Mouse (Mus musculus) liver, embryonic 11.5 days (tissue): ENCODE results near the gene Mrm2. TPM values are rescaled to one million over a fixed set of nuclear protein-coding genes. Genes with fewer than 3 reads are reported as not detected.

ENCODE experiments used
- ATAC-seq: fragments of 200-750 bp; cut with Nextera tagmentation; replicated peaks from 2 replicates; pipeline ENCODE4 v1.8.0; 2017; ENCODE audit warnings: moderate number of reproducible peaks, mild to moderate bottlenecking, moderate TSS enrichment, moderate library complexity; ENCODE audit not compliant: low FRiP score
- DNase-seq: peaks from one replicate; pipeline ENCODE4 v3.0.0-alpha.2; 2017; ENCODE audit warnings: low spot score
- H3K27ac ChIP-seq: fragments of 300-500 bp; sonication (generic); 2 replicates; pipeline ENCODE4 v1.5.1; 2014; ENCODE audit warnings: mild to moderate bottlenecking, low read depth, low read length, control low read depth
- H3K27me3 ChIP-seq: fragments of 300-500 bp; sonication (generic); replicated peaks from 2 replicates; pipeline ENCODE4 v1.6.1; 2014; ENCODE audit warnings: low read length, mixed read lengths; ENCODE audit not compliant: control insufficient read depth, insufficient read depth
- H3K36me3 ChIP-seq: fragments of 300-500 bp; sonication (generic); 2 replicates; pipeline ENCODE4 v1.6.1; 2014; ENCODE audit warnings: mild to moderate bottlenecking, low read length, moderate library complexity, mixed read lengths; ENCODE audit not compliant: control insufficient read depth, insufficient read depth
- H3K4me1 ChIP-seq: fragments of 300-500 bp; sonication (generic); replicated peaks from 2 replicates; pipeline ENCODE4 v1.6.1; 2014; ENCODE audit warnings: low read length, mixed read lengths; ENCODE audit not compliant: control insufficient read depth, insufficient read depth
- H3K4me2 ChIP-seq: fragments of 300-500 bp; sonication (generic); 2 replicates; pipeline ENCODE4 v1.6.1; 2014; ENCODE audit warnings: mild to moderate bottlenecking, control low read depth, moderate library complexity
- H3K4me3 ChIP-seq: fragments of 300-500 bp; sonication (generic); 2 replicates; pipeline ENCODE4 v1.5.1; 2014; ENCODE audit warnings: low read depth, low read length, control low read depth
- H3K9ac ChIP-seq: fragments of 300-500 bp; sonication (generic); 2 replicates; pipeline ENCODE4 v1.6.1; 2014; ENCODE audit warnings: low read depth, low read length, control low read depth
- H3K9me3 ChIP-seq: fragments of 300-500 bp; sonication (generic); 2 replicates; pipeline ENCODE4 v1.6.1; 2016; ENCODE audit warnings: low read length, inconsistent platforms, mixed read lengths; ENCODE audit not compliant: control insufficient read depth
- WGBS: fragments of 180-500 bp; shearing (Covaris S2); extraction: QIAGEN DNeasy Blood & Tissue Kit; methylation state at CpG from one replicate; pipeline ENCODE4 v1.1.7; 2014; 5-methylcytosine and 5-hydroxymethylcytosine counted together
- polyA plus RNA-seq: library from polyadenylated mRNA; unstranded; fragments of >200 nt; fragmentation: Nextera tagmentation; extraction: Ambion mirVana; gene quantifications from 2 replicates; pipeline ENCODE4 v1.2.1, GENCODE M21; 2014

The Mrm2 gene
- polyA plus RNA-seq, 1 experiment from 2014 or later, result 20.2 TPM

GRCm38 (mm10) chr5:140352352-140352751, 20.7 kb upstream of the Mrm2 start:
- Histone ChIP-seq H3K4me1 (peaks cover 4% of the 10 kb centered on the region; the same call in 1 of the 2 replicates), H3K36me3 (peaks cover 29% of the 10 kb centered on the region), H3K27me3 (no peaks in the 10 kb centered on the region), H3K4me3 (no peak overlapping the region), H3K27ac (no peak overlapping the region), H3K9ac (no peak overlapping the region), H3K4me2 (no peak overlapping the region), H3K9me3 (no peaks in the 10 kb centered on the region)
- DNase-seq (no peak), ATAC-seq (no peak)
- WGBS, result 89% methylated on average over 6 of the region's 6 CpGs

- H3K36me3 ChIP-seq, result peaks cover 29% of the 10 kb centered on the region
- H3K4me3 ChIP-seq, result no peak overlapping the region
- no peak overlapping the region for H3K9ac ChIP-seq
- no peaks in the 10 kb centered on the region for H3K9me3 ChIP-seq
- H3K4me2 ChIP-seq, result no peak overlapping the region
- ATAC-seq (no peak), DNase-seq (no peak)
- 90% methylated on average over 8 of the region's 8 CpGs for WGBS
- H3K4me1 ChIP-seq, result peaks cover 4% of the 10 kb centered on the region; the same call in 1 of the 2 replicates
- H3K27me3 ChIP-seq, result no peaks in the 10 kb centered on the region
- no peak overlapping the region for H3K27ac ChIP-seq
Measured at GRCm38 (mm10) chr5:140350731-140351497, 19.2 kb upstream of the Mrm2 start.

- no peak overlapping the region for H3K27ac ChIP-seq
- no peak overlapping the region for H3K4me2 ChIP-seq
- no peak overlapping the region for H3K9ac ChIP-seq
- no peak for ATAC-seq
- DNase-seq, result no peak
- H3K4me3 ChIP-seq, result no peak overlapping the region
- H3K27me3 ChIP-seq, result no peaks in the 10 kb centered on the region
- peaks cover 30% of the 10 kb centered on the region for H3K36me3 ChIP-seq
- H3K9me3 ChIP-seq, result no peaks in the 10 kb centered on the region
- 82% methylated on average over 9 of the region's 9 CpGs for WGBS
- H3K4me1 ChIP-seq, result peaks cover 4% of the 10 kb centered on the region; the same call in 1 of the 2 replicates
Measured at GRCm38 (mm10) chr5:140349882-140350281, 18.2 kb upstream of the Mrm2 start.

- H3K27me3 ChIP-seq, result no peaks in the 10 kb centered on the region
- DNase-seq (no peak), ATAC-seq (no peak)
- no peak overlapping the region for H3K9ac ChIP-seq
- no peak overlapping the region for H3K27ac ChIP-seq
- peaks cover 14% of the 10 kb centered on the region; the same call in 1 of the 2 replicates for H3K36me3 ChIP-seq
- peaks cover 4% of the 10 kb centered on the region; the same call in 1 of the 2 replicates for H3K4me1 ChIP-seq
- WGBS, result 65% methylated on average over 1 of the region's 1 CpGs
- H3K4me2 ChIP-seq, result no peak overlapping the region
- no peaks in the 10 kb centered on the region for H3K9me3 ChIP-seq
- H3K4me3 ChIP-seq, result no peak overlapping the region
Measured at GRCm38 (mm10) chr5:140346050-140346449, 14.4 kb upstream of the Mrm2 start.

- H3K9ac ChIP-seq, result no peak overlapping the region
- peaks cover 4% of the 10 kb centered on the region; the same call in 1 of the 2 replicates for H3K4me1 ChIP-seq
- no peaks in the 10 kb centered on the region for H3K27me3 ChIP-seq
- H3K27ac ChIP-seq, result no peak overlapping the region
- H3K36me3 ChIP-seq, result peaks cover 15% of the 10 kb centered on the region; the same call in 1 of the 2 replicates
- WGBS, result 90% methylated on average over 4 of the region's 4 CpGs
- H3K4me3 ChIP-seq, result no peak overlapping the region
- ATAC-seq, result no peak
- H3K4me2 ChIP-seq, result no peak overlapping the region
- no peaks in the 10 kb centered on the region for H3K9me3 ChIP-seq
- DNase-seq, result no peak
Measured at GRCm38 (mm10) chr5:140345244-140345643, 13.5 kb upstream of the Mrm2 start.

- WGBS, result 82% methylated on average over 4 of the region's 4 CpGs
Measured at GRCm38 (mm10) chr5:140342880-140343279, 11.2 kb upstream of the Mrm2 start.

GRCm38 (mm10) chr5:140339836-140340235, 8.1 kb upstream of the Mrm2 start:
- DNase-seq (no peak), ATAC-seq (no peak)
- no peaks in the 10 kb centered on the region for H3K27me3 ChIP-seq
- peaks cover 31% of the 10 kb centered on the region for H3K36me3 ChIP-seq
- H3K9ac ChIP-seq, result no peak overlapping the region
- no peaks in the 10 kb centered on the region for H3K4me1 ChIP-seq
- 80% methylated on average over 3 of the region's 3 CpGs for WGBS
- H3K4me3 ChIP-seq, result no peak overlapping the region
- 0 out of 2 replicates have a peak, but pooled peaks cover 2% of the 10 kb centered on the region for H3K9me3 ChIP-seq
- no peak overlapping the region for H3K4me2 ChIP-seq
- H3K27ac ChIP-seq, result no peak overlapping the region

More at GRCm38 (mm10) chr5:140342880-140343279, 11.2 kb upstream of the Mrm2 start:
- Histone ChIP-seq H3K9me3 (0 out of 2 replicates have a peak, but pooled peaks cover 2% of the 10 kb centered on the region), H3K4me2 (no peak overlapping the region), H3K27me3 (no peaks in the 10 kb centered on the region), H3K36me3 (peaks cover 34% of the 10 kb centered on the region), H3K9ac (no peak overlapping the region), H3K27ac (no peak overlapping the region), H3K4me3 (no peak overlapping the region), H3K4me1 (no peaks in the 10 kb centered on the region)
- DNase-seq (no peak), ATAC-seq (no peak)

GRCm38 (mm10) chr5:140338779-140339178, 7.1 kb upstream of the Mrm2 start:
- Histone ChIP-seq H3K4me2 (no peak overlapping the region), H3K9ac (no peak overlapping the region), H3K36me3 (peaks cover 26% of the 10 kb centered on the region), H3K4me3 (no peak overlapping the region), H3K27me3 (no peaks in the 10 kb centered on the region), H3K4me1 (no peaks in the 10 kb centered on the region), H3K9me3 (0 out of 2 replicates have a peak, but pooled peaks cover 2% of the 10 kb centered on the region), H3K27ac (no peak overlapping the region)
- WGBS, result 89% methylated on average over 4 of the region's 4 CpGs
- no peak for ATAC-seq
- DNase-seq, result no peak

- H3K27ac ChIP-seq, result no peak overlapping the region
- H3K4me2 ChIP-seq, result no peak overlapping the region
- no peak overlapping the region for H3K4me3 ChIP-seq
- 71% methylated on average over 1 of the region's 1 CpGs for WGBS
- DNase-seq, result no peak
- peaks cover 9% of the 10 kb centered on the region; the same call in 1 of the 2 replicates for H3K4me1 ChIP-seq
- 0 out of 2 replicates have a peak, but pooled peaks cover 2% of the 10 kb centered on the region for H3K9me3 ChIP-seq
- peaks cover 26% of the 10 kb centered on the region for H3K36me3 ChIP-seq
- no peak for ATAC-seq
- H3K27me3 ChIP-seq, result no peaks in the 10 kb centered on the region
- H3K9ac ChIP-seq, result no peak overlapping the region
Measured at GRCm38 (mm10) chr5:140336680-140337079, 5.0 kb upstream of the Mrm2 start.
